Mouse (Mus musculus): ENCODE data around the gene Tmcc3. TPM values are rescaled to one million over a fixed set of nuclear protein-coding genes. Genes with fewer than 3 reads are reported as not detected.
A peak's percentile ranks its signal among the peaks of the same experiment; 100 is the strongest.
"Not testable (repeated sequence)": the region's sequence is repeated elsewhere in the genome, so short reads cannot be mapped to it uniquely, and the experiment has no call there.

Tmcc3 gene
- total RNA-seq, 2 experiments from 2014 or later: 27.0 to 29.7 TPM

- no peak for DNase-seq
These were observed 267.1 kb downstream of the Tmcc3 start for GRCm38 (mm10) chr10:94578870-94579269.

GRCm38 (mm10) chr10:94581384-94581783 lies 269.6 kb downstream of the Tmcc3 start:
- no peak for DNase-seq

GRCm38 (mm10) chr10:94583714-94584113 lies 272.0 kb downstream of the Tmcc3 start:
- no peak for DNase-seq

- no peak for DNase-seq
These were observed 273.2 kb downstream of the Tmcc3 start for GRCm38 (mm10) chr10:94584851-94585359.

- DNase-seq: no peak
These were observed 274.1 kb downstream of the Tmcc3 start for GRCm38 (mm10) chr10:94585819-94586218.

GRCm38 (mm10) chr10:94588976-94589375 lies 277.2 kb downstream of the Tmcc3 start:
- DNase-seq: no peak

GRCm38 (mm10) chr10:94595705-94596104 lies 284.0 kb downstream of the Tmcc3 start:
- no peak for DNase-seq

GRCm38 (mm10) chr10:94599846-94600245 lies 288.1 kb downstream of the Tmcc3 start:
- DNase-seq: not testable (repeated sequence)

GRCm38 (mm10) chr10:94601034-94601433 lies 289.3 kb downstream of the Tmcc3 start:
- DNase-seq: no peak

- no peak for DNase-seq
These were observed 293.7 kb downstream of the Tmcc3 start for GRCm38 (mm10) chr10:94605491-94605890.

- DNase-seq: peak; percentile 57
These were observed 297.6 kb downstream of the Tmcc3 start for GRCm38 (mm10) chr10:94609309-94609777.

GRCm38 (mm10) chr10:94611228-94611968 lies 299.6 kb downstream of the Tmcc3 start:
- DNase-seq: no peak

GRCm38 (mm10) chr10:94611969-94612440 lies 300.3 kb downstream of the Tmcc3 start:
- DNase-seq: no peak

- DNase-seq: no peak
These were observed 307.8 kb downstream of the Tmcc3 start for GRCm38 (mm10) chr10:94619586-94619985.

- no peak for DNase-seq
These were observed 308.8 kb downstream of the Tmcc3 start for GRCm38 (mm10) chr10:94620561-94620960.

- no peak for DNase-seq
These were observed 309.9 kb downstream of the Tmcc3 start for GRCm38 (mm10) chr10:94621420-94622225.

- no peak for DNase-seq
These were observed 310.5 kb downstream of the Tmcc3 start for GRCm38 (mm10) chr10:94622281-94622680.

- no peak for DNase-seq
These were observed 311.1 kb downstream of the Tmcc3 start for GRCm38 (mm10) chr10:94622828-94623227.

- DNase-seq: peak; percentile 88
These were observed 311.9 kb downstream of the Tmcc3 start for GRCm38 (mm10) chr10:94623617-94624016.

- DNase-seq: no peak
These were observed 313.3 kb downstream of the Tmcc3 start for GRCm38 (mm10) chr10:94625036-94625435.

- no peak for DNase-seq
These were observed 313.9 kb downstream of the Tmcc3 start for GRCm38 (mm10) chr10:94625606-94626005.

- DNase-seq: no peak
These were observed 319.1 kb downstream of the Tmcc3 start for GRCm38 (mm10) chr10:94630771-94631280.

All from gastrocnemius, postnatal 10 days (tissue).